Mouse (Mus musculus) hindlimb bud, embryonic 11.5 days (tissue): Measurements from ENCODE around the gene Ralb.

Experiments used
- DNase-seq: peaks from one replicate; pipeline ENCODE4 v3.0.0-alpha.2; 2012; ENCODE audit warnings: low read depth, low spot score; ENCODE audit errors: extremely low spot score

Ralb gene

DNA sequence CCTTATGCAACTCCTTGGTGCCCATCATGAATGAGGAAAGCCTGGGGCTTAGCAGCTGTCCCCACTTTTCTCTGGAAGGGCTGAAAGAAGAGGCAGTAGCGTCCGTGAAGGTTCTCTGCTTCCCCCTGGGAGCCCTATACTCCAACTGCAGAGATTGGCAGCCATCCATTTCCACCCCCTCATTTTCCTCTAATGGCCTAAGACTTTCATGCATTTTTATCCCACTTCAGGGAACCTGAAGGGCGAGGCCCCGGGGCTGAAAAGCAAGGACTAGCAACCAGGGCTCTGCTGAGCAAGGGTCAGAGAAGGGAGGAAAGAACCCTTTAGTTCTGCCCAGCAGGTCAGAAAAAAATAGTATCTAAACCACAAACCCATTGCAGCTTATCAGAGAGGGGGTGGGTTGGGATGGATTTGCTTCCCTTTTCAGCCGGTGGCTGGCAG is 20.4 kb upstream of the Ralb start:
- no peak for DNase-seq

DNA sequence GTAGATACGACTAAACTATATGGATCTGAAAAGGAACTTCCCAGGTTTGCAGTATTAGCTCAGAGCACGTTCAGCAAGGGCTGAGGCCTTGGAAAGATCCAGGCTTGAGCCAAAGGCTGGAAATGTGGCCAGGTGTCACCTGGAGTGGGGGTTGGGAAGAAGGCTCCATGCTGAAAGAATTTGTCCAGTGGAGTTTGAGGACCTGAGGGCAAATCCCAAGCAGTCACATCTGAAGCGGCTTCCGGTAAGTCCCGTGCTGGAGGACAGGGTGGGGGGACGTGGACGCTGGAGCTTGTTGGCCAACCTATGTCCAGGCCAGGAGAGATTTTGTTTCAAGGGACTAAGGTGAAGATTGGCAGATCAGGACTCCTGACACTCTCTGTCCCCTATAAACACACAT is 19.2 kb upstream of the Ralb start:
- no peak for DNase-seq

DNA sequence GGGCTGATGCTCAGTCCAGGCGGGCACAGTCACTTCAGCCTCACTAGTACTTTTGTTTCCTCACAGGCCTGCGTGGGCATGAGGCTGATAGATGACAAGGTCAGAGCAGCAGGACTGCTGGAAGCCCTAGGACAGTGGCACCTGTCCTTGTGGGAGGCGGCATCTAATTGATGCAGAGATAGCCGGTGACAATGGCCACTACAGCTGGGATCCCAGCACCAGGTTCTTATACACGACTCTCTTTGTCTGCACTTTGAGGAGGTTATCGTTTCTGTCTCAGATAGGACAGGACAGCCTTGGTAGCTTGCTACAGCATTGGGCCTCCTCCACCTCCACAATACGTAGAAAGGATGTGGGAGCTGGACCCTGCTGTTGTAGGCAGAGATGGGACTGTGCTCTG is 18.8 kb upstream of the Ralb start:
- no peak for DNase-seq

DNA sequence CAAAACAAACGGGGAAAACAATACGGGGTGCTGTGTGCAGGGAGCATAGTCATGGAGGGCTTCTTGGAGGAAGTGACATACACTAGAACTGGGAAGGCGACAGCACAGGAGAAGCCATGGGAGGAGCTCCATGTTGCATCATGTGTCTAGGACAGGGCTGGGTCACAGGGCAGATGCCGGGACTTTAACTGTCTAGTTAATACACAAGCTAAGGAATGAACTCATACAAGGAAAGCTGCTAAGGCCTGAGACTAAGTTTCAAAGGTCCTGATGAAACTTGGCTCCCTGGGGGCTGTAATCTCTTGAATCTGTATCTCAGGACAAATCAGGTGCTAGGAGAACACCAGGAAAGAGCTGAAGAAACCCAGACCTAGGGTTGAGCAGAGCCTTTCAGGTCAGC is 18.1 kb upstream of the Ralb start:
- DNase-seq = no peak

DNA sequence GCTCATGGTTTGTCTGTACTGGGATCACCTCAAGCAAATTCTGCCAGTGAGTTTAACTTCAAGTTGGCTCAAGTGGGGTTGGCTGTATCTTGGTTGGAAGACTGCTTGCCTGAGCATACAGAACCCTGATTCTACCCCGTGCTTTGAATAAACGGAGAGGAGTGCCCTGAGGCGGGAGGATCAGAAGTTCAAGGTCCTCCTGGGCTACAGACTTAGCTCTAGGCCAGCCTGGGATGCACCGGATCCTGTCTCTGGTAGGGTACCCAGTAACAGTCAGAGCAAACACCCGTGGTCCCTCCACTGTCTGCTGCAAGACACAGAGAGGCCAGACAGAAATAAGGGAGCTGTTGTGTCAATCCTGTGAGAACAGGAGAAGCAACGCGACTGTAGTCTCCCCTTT is 17.1 kb upstream of the Ralb start:
- DNase-seq = no peak

DNA sequence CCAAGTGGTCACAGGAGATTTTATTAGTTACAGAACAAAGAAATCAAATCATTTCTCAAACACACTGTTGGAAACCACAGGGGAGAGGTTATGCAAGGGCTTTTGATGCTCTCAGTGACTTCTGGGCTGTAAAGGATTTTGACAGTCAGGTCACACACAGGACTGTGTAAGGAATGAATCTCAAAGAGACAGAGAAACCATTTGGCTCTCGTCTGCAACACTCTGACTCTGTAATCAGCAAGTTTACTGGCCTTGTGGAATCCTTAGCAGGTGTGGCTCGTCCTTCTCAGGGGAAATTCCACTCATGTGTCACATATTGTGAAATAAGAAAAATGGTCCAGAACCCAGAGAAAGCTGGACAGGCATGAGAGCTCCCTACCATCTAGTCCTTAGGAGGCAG is 16.4 kb upstream of the Ralb start:
- DNase-seq = no peak

DNA sequence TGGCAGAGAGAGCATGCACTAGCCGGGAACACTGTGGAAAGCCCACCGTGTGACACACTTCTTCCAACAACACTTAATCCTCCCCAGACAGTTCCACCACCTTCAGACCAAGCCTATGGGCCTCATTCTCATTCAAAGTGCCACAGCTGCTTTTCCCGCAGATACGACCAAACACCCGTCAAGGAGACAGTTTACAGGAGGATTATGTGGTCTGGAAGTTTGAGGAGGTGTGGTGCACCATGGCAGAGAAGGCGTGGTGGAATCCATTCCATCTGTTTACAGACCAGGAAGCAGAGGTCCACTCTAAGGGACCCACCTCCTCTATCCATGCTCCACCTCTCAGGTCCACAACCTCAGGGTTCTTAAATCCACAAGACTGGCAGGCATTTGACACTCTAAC is 14.7 kb upstream of the Ralb start:
- no peak for DNase-seq

DNA sequence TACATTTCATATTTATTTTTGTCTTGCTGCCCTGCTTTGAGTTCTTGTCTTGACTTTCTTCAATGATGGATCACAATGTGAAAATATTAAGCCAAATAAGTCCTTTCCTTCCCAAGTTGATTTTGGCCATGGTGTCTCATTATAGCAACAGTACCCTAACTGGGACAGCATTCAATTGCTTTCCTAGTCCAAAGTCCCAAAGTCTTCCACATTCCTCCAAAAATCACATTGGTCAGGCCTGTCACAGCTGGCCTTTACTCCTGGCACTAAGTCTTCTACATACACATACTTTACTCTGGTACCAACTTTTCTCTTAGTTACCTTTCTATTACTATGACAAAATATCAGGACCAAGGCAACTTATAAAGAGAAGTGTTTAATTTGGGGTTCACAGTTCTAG is 14.2 kb upstream of the Ralb start:
- no peak for DNase-seq

DNA sequence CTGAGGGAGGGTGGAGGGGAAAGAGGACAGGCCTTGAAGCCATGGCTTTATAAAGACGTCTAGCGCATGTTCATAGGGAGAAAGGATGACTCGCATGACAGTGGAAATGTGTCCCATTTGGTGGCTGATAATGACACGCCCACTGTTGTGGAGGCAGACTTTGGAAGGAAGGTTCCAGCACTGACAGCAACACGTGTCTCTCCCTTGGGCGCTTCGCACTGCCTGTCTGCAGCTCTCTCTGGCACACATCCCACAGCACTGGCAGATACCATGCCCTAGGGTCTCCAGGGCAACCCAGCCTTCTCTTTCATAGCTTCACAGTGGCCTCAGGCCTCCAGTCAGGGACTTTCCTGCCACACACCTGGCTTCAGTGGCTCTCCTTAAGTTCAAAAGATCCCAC is 13.5 kb upstream of the Ralb start:
- DNase-seq = no peak

DNA sequence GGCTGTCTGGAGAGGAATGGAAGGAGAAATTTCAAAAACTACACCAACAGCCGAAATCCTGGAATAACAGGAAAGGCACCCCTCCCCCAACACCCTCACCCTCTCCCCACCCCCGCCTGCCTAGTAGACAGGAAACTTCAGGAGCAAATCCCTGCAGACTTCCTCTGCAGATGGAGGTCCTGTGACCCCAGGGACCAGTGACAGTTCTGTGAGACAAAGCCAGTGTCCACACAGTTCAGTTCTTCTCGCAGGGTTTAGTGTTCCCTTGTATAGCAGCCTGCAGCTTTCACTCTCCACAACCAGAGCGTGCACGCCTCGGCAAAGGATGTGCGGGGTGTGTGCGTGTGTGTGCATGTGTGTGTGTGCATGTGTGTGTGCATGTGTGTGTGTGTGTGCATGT is 6.3 kb upstream of the Ralb start:
- no peak for DNase-seq

DNA sequence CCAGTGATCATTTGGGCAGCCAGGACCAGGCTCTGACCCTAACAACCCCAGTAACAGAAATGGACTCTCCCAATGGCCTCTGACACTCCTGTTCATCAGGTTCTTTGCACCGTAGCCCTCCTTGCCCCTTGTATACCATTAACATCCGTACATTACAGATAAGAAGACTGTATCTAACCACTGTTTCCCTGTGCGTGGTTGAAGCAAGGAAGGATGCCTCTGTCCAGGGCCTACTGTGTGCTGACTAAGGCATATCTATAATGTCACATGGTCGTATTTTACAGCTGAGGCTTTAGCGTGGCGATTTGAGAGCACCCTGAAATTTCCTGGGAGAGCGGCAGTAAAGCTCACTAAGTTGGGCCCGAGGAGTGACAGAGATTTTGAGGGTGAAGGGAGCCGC is 5.8 kb upstream of the Ralb start:
- DNase-seq = no peak

DNA sequence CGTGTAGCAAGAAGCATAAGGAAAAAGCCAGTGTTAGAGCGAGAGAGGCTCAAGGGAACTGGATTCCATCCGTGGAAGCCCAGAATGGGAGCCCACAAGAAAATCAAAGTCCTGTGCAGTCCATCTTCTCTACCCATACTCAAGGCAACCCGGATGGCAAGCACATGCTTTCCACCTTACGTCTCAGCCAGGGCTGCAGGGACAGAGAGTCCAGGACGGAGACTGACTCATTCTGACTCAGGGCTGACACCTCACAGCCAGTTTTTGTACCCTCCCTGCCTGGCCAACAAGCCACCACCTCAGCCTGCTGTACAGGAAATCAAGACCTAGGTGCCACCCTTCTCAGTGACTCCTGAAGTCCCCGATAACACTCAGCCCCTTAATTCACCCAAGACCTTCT is 4.9 kb upstream of the Ralb start:
- no peak for DNase-seq

DNA sequence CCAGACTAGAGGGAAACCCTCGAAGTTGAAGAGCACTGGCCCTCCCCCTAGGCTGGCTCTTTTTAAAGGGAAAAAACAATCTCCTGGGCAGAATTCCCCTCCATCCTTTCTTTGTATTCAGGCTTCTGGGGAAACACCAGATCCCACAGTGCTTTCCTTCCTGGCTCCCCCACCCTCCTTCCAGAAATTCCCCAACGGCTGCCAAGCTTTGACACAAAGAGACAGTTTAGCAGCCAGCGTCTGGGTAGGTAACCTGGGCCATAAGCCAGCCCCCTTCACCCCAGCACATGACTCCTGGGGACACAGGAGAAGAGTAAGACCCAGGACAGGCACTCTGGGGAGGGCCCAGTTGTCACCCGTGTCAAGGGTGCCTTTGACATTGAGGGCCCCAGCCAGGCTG is 4.0 kb upstream of the Ralb start:
- no peak for DNase-seq

DNA sequence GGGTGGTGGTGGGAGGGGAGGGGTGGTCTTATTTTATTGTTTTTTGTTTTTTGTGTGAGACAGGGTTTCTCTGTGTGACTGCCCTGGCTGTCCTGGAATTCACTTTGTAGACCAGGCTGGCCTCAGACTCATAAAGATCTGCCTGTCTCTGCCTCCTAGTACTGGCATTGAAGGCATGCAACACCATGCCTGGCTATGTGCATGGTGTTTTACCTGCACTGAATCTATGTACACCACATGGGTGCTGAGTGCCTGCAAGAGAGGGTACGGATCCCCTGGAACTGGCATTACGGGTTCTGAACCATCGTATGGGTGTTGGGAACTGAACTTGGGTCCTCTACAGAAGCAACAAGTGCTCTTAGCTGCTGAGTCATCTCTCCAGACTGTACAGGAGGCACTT is 1.4 kb upstream of the Ralb start:
- no peak for DNase-seq

DNA sequence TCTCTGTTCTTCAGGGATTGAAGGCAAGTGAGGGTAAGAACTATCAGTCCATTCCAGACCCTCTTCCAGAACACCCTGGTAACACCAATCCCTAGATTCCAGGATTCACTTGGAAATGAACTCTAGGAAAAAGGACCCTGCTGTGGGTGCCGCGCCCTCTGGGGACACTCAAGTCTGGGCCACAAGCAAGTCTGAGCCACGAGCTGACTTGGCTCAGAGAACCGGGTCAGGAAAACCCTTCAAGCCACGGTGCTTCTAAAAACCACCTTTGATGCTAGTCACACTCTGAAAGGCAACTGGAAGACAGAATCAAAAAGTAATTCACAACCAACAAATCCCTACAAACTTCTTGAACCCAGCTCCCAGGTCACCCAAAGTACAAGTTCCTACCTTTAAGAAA is 786 bp downstream of the Ralb start:
- DNase-seq = no peak

DNA sequence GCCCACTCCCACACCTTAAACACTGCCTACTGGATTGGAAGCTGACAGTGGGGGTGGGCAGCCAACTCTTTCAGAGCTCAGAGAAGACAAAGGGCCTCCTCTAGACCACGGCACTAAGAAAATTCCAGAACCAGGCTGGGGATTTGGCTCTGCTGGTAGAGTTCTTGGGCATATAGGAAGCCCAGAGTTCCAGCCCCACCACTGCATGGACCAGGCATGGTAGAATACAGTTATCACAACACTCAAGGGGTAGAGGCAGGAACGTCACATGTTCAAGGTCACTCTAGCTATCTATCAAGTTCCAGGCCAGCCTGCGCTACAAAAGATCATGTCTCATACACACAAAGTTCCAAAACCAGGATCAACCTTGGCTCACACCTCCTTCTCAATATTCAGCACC is 1.4 kb downstream of the Ralb start:
- no peak for DNase-seq

DNA sequence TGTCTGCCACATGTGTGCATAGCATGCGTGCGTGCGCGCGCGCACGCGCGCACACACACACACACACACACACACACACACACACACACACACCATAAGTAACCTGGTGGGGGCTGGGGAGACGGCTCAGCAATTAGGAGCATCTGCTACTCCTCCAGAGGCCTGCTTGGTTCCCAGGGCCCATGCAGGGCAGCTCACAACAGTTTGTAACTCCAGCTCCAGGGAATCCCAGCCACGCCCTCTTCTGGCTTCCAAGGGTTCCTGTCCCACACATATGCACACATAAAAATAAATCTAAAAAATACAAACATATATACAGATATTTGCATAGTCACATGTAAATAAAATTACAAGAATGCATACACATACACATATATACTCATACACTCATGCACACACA is 1.9 kb downstream of the Ralb start:
- DNase-seq = no peak

DNA sequence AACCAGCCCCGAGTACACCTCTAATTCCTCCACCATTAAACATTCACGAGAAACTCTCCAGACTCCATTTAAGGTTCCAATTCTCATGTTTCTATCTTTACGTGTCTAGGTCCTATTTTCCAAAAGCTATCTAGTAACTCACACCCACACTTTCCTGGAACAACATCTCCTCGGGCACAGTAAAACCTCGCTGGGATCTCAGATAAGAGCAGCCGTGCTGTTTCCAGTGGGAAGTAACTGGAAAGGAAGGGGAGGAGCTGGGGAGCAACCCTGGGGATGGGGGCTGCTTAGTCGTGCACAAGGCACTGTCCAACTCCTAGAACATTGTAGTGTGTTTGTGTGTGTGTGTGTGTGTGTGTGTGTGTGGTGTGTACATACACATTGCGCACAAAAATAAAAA is 2.7 kb downstream of the Ralb start:
- DNase-seq = no peak

DNA sequence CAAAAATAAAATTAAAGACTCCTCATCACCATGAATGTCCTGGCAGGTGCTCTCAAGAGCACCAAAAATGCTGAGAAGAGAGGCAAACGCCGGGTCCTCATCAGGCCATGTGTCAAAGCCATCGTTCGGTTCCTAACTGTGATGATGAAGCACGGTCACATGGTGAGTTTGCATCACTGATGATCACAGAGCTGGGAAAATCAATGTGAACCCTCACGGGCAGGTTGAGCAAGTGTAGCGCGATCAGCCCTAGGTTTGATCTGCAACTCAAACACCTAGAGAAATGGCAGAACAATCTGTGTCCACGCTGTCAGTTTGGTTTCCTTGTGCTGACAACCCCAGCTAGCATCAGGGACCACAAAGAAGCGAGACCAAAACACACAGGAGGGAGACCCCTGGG is 5.1 kb downstream of the Ralb start:
- DNase-seq = no peak

DNA sequence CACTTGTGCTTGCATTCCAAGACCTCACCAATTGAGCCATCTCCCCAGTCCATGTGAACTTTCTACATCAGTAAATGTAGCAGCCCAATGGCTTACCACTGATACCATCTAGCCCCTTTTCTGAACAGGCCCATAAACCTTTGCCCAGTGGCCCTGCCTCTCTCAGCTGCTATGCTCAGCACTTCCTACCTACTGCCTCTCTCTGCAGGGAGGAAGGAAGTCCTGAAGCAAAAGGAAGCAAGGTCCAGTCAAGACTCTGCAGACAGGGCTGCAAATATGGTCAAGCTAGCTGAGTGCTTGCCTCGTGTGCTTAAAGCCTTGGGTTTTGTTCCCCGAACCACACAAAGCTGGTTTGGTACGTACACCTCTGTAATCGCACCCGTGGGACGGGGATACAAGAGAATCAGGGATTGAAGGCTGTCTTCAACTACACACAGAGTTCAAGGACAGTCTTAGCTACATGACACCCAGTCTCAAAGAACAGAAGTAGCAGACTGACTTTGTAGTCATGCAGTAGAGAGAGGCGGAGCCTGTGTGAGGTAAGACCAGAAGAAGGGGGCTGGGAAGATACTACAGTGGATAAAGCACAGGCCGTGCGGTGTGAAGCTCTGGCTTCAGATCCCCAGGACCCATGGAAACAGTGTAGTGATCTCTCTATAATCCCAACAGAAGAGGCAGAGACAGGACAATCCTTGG is 5.9 kb downstream of the Ralb start:
- DNase-seq = no peak

DNA sequence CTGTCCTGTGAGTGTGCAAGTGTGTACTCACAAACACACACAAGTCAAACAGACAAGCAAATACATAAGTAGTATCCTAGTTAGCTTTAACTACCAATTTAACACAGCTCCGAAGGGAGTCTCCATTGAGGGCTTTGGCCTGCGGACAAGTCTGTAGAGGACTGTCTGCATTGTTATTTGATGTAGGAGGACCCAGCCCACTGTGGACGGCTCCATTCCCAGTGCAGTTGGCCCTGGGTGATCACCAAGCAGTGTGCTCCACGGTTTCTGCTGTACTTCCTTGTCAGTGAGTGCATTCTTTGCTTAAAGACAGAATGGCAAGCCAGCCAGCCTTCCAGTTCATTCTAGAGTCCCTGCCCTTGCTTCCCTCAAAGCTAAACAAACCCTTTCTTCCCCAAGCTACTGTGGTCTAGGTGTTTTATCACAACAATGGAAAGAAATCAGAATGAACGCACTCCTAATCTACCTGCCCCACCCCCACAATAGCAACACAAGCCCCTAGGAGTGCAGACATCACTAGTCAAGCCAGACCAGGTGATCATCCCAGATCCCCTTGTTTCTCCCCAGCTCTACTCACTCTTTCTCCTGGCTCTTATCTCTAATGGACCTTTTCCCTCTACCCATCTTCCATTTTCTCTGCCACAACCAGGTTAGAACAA is 7.1 kb downstream of the Ralb start:
- DNase-seq = no peak

DNA sequence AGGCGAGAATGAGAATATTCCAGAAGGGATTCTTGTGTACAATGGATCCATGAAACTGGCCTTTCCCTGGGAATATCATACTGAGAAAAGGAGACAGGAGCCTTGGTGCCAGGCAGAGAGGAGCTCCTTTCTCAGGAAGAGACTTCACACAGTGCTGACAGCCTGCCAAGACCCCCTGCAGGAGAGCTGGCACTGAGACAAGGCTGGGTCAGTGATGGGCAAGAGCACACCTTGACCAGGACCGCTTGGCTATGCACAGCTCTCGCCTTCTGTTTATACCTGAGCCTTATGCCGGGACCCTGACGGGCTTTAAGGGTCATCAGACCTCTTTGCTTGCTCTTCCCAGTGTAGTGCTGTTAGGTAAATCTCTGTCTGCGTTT is 9.2 kb downstream of the Ralb start:
- no peak for DNase-seq

DNA sequence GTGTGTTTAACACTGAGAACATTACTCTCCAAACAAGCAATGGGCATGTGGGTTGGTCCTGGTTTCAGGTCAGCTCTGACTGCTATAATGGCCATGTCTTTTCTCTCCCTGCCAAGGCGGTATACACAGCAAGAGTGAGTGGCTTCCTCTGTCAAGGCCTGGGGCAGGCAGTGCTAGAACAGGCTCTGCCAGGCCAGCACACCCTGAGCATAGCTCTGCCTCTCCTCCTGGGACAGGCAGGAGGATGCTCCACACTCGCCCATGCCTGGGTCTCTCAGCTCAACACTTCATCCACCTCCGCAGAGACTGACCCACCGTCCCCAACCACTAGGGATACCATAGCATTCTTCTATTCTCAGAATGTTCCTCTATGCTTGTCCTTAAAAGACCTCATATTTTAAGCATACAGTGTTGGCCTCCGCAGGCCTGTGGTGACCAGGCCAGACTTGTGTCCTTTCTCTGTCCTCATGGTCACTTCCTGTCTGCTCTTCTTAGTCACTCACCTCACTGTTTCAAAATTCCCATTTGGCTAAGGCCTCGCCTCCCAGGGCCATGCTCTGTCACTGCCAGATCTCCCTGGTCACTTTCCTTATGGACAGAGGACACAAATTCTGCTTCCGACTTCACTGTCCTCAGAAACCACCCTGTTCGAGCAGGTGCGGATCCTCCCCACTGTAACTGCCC is 9.7 kb downstream of the Ralb start:
- no peak for DNase-seq
